Mouse (Mus musculus) layer of hippocampus, postnatal 10 days (tissue): Measurements from ENCODE around the gene Adamts3. TPM values are rescaled to one million over a fixed set of nuclear protein-coding genes. Genes with fewer than 3 reads are reported as not detected.

Source experiments
- DNase-seq, 2 experiments: peaks; one replicate each; pipeline ENCODE4 v3.0.0; 2021; ENCODE audit warnings: low spot score in 2 of 2
- total RNA-seq, 2 experiments: library from RNA; stranded (reverse); gene quantifications; 2 replicates each; pipeline ENCODE4 v1.2.3; 2021

Gene Adamts3
- total RNA-seq, 2 experiments from 2014 or later = 59.1 to 61.1 TPM

DNA sequence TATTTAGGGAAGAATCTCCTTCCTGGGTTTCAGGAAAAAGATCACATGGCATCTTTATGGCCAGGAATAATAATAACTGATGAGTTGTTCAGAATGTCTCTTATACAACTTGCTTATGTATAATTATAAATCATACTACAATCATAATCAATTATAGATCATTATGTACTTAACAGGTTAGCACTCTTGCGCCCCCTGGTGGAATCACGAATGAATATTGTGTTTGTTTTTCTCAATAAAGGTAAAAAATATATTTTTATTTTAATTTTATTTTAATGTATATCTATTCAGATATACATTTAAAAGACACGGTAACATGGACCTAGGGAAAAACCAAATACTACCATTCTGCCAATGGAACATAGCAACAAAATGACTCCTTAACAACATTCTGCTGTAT, 63.6 kb downstream of the Adamts3 start:
- peak; percentile 53 to 57 for DNase-seq

GRCm38 (mm10) chr5:89816610-89817009, 66.5 kb downstream of the Adamts3 start:
- no peak for DNase-seq

- DNase-seq = no peak
These were observed 68.6 kb downstream of the Adamts3 start for GRCm38 (mm10) chr5:89814552-89814951.

DNA sequence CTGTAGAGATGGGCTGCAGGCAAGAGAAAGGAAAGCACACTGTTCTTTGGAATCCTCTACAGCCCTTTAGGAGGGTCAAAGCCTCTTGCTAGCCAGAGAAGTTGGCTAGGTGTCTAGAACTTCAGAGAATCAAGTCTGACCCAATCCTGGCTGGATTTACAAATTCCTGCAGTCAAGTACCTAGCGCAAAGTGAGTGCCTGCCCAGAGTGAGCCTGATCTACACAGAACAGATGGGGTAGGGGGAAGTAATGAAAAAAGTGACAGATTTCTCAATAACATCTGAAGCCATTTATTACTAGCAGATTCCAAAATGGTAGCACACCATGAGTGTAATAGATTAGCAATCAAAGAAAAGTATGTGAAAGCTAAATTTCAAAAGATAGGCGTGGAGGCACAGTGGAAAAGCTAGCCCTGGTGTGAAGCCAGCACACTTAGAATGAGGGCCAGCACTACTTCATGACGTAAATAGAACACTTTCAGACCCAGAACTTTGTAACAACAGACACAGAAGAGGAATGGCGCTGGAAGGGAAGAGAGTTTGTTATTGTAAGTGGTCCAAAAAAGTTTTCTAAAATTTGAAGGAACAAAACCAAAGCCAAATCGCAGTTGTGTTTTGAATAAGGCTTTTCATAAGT, 82.8 kb downstream of the Adamts3 start:
- no peak for DNase-seq

GRCm38 (mm10) chr5:89793706-89794105, 89.4 kb downstream of the Adamts3 start:
- DNase-seq = no peak

DNA sequence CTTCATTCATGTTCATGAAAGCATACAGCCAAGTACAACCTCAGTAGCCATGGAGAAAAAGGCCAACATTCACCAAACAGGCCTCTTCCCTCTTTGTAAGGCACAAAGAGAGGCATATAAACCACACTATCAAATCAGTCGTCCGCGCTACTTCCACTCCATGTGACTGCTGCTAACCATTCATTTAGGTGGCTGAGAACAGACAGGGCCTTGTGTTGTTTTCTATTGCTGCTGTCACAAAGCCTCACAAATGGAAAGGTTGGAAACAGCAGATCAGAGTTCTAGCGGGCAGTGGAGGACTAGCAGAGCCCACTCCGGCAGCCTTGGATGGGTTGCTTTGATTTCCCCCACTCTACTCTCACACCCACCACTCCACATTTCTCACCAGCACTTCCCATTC, 98.5 kb downstream of the Adamts3 start:
- no peak for DNase-seq

GRCm38 (mm10) chr5:89779823-89780222, 103.3 kb downstream of the Adamts3 start:
- DNase-seq = no peak

- peak in 1 of 2 experiments; percentile 12 for DNase-seq
These were observed 104.5 kb downstream of the Adamts3 start for GRCm38 (mm10) chr5:89778610-89779009.

DNA sequence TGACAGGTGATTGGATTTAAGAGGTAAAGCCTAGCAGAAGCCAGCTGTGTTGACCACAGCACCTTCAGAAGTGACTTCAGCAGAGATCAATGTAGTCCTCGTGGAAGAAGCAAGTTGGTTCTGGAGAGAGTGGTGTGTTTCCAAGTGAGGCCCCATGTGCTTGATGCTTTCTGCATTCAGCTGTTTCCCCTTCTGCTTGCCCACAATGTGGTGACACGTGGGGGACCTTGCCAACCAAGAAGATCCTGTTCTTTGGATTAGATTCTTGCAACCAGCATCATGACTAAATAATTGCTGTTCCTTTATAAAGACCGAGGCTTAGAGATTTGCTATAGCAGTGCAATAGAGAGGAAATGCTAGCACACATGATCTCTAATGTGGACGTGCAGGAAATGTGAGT, 105.7 kb downstream of the Adamts3 start:
- no peak for DNase-seq

- no peak for DNase-seq
These were observed 112.3 kb downstream of the Adamts3 start for GRCm38 (mm10) chr5:89770655-89771355.

- no peak for DNase-seq
These were observed 119.6 kb downstream of the Adamts3 start for GRCm38 (mm10) chr5:89763189-89764187.

GRCm38 (mm10) chr5:89760368-89760767, 122.8 kb downstream of the Adamts3 start:
- DNase-seq = no peak

DNA sequence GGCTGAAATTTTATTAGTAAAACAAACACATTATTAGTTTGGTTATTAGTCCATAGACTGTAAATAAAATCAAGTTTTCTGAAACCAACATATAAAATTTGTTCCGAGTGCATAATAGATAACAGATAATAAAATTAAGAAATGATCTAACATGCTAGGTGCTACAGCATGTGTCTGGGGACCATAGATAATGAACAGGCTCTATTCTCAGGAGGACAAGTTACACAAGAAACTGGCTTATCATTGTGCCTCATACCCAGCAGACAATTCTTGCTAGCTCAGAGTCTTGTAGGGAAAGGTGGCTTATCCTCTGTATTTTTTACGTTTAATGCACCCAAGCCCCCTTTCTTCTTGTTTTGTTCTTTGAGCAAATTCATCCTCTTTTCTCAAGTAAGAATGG, 131.3 kb downstream of the Adamts3 start:
- no peak for DNase-seq

DNA sequence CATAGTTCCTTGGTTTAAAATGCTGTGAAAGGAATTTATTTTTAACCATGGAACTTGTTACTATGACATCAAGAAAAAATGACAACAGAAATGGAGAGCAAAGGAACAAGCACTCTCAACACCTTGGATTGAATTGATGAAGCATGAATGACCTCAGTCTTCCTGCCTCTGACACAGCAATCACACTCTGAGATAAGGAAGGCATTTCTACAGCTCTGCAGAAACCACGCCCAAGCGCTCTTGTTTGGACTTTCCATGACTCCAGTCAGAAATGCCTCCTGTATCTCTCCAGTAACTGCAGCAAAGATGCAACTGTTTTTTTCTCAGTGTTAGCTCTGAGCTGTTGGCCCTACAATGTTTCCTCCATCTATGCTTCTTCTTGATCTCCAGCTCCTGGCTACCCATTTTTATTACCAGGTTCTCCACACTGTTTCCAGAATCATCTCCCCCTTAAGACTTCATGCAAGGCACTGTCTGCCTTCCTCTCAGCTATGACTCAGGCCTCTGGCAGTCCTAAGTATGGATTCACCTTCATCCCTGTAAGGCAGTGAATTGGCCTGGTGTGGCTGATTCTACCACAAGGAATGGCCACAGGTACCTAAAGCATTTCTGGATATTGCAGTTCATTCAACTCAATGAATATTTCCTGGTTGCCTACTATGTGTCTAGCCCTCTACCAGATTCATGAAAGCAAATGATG, 134.8 kb downstream of the Adamts3 start:
- DNase-seq = no peak

DNA sequence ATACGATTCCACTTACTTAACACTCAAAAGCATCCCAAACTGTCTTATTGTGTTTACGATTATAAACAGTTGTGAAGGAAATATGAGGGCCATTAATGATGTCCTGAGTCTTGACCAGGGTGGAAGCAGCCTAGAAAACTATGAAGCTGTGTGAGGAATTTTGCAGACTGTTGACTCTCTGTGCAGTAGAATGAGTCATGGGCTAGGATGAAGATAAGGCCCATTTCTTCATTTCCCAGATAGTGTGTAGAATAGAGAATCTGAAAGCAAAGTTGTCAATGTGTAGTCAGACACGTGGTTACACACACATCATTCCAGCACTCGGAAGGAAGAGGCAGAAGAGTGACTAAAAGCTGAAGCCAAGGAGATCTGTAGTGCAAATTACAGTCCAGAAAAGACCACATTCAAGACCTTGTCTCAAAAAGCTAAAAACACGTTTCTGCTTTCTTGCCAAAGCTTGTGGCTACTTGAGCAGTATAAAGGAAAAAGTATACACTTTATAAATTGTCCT, 135.9 kb downstream of the Adamts3 start:
- no peak for DNase-seq

GRCm38 (mm10) chr5:89745112-89745511, 138.0 kb downstream of the Adamts3 start:
- no peak for DNase-seq

DNA sequence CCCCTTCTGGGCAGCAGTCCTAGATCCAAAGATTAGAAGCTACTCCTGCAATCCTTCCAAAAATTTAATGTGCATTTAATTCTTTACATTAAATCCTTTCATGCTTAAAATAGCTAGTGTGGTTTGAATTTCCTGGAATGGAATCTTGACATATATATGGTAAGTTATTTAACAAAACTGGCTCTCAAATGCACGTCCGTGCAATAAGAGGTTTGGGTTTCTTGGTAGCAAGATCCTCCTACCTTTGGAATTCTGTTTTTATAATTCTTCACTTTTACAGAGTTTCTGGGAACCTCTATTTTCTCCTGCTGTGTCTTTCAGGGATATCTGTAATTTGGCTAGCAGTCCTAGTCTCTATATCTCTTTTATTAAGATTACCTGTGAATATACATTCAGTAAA, 148.4 kb downstream of the Adamts3 start:
- no peak for DNase-seq

DNA sequence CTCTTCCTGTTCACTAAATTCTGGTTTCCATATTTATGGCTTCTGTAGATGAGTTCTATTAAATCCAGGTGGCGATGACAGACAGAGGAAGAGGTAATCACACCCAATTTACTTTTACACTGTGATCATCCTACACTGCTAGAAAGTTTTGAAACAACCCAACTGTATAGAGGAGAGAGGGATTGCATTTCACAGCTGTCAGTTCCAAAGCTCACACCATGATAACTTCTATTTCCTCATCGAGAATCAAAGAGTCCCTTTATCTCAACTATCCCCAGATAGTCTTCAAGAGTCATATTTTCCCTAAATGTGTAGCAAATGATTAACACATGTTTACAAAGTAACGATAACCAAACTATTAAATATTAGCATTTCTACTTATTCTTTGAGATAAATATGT, 152.7 kb downstream of the Adamts3 start:
- no peak for DNase-seq

GRCm38 (mm10) chr5:89728117-89728516, 155.0 kb downstream of the Adamts3 start:
- DNase-seq = no peak

- DNase-seq = no peak
These were observed 155.6 kb downstream of the Adamts3 start for GRCm38 (mm10) chr5:89727497-89728057.

GRCm38 (mm10) chr5:89714552-89714951, 168.6 kb downstream of the Adamts3 start:
- peak; percentile 24 to 37 for DNase-seq
